Mouse (Mus musculus) gastrocnemius, adult 2 months (tissue): ENCODE data around the gene Tmem131. TPM values are rescaled to one million over a fixed set of nuclear protein-coding genes. Genes with fewer than 3 reads are reported as not detected.

Experiments used
- DNase-seq: peaks from one replicate; pipeline ENCODE4 v3.0.0; 2022
- H3K27ac ChIP-seq: fragments of 200-600 bp; 2 replicates; pipeline ENCODE4 v1.8.1; 2022; ENCODE audit warnings: mild to moderate bottlenecking
- H3K4me3 ChIP-seq: fragments of 200-600 bp; 2 replicates; pipeline ENCODE4 v1.8.1; 2022; ENCODE audit warnings: mild to moderate bottlenecking, moderate library complexity
- CTCF ChIP-seq: fragments of 200-600 bp; IDR thresholded peaks from 2 replicates; pipeline ENCODE4 v1.8.1; 2022; ENCODE audit warnings: antibody characterized with exemption, mild to moderate bottlenecking, moderate library complexity
- intact Hi-C: fragments of 180-260 bp; cut with DNase I; formaldehyde crosslinking; loops from one replicate; pipeline ENCODE4 v1.15.1; 2025
- long read RNA-seq, 2 experiments: library from polyadenylated mRNA; stranded (forward); transcript quantifications; one replicate each; pipeline ENCODE4 v2.0.0; 2021
- total RNA-seq, 2 experiments: library from RNA; stranded (reverse); gene quantifications; 2 replicates each; pipeline ENCODE4 v1.2.3; 2021

Tmem131 gene
- total RNA-seq = 10 to 100 TPM; 24.1 to 37.5 TPM
- long read RNA-seq, experiment 1, full-length matches to known transcripts = 11 of 27 reads
- long read RNA-seq, experiment 1, partial matches to known transcripts = 8 of 27 reads
- long read RNA-seq, experiment 1, other reads (novel, unspliced or antisense) = 8 of 27 reads
- long read RNA-seq, experiment 2, full-length matches to known transcripts = 7 of 18 reads
- long read RNA-seq, experiment 2, partial matches to known transcripts = 6 of 18 reads
- long read RNA-seq, experiment 2, other reads (novel, unspliced or antisense) = 5 of 18 reads

GRCm38 (mm10) chr1:36943653-36944052 is at the start of gene Tmem131:
Gene Tmem131 (minus strand): TSS chr1:36943666.
- no peak for TF ChIP-seq CTCF
- Histone ChIP-seq H3K4me3 (no peak within 1 kb of the TSS), H3K27ac (no peak within 1 kb of the TSS)
- intact Hi-C loops = no loop called here
- DNase-seq = no peak

- peak overlapping the region; percentile 20; the same call in 1 of the 2 replicates for H3K27ac ChIP-seq
- no peak for TF ChIP-seq CTCF
- no peak for DNase-seq
- intact Hi-C loops = no loop called here
- no peak overlapping the region for H3K4me3 ChIP-seq
Observed at GRCm38 (mm10) chr1:36988561-36988960, 45.1 kb upstream of the Tmem131 start.

DNA sequence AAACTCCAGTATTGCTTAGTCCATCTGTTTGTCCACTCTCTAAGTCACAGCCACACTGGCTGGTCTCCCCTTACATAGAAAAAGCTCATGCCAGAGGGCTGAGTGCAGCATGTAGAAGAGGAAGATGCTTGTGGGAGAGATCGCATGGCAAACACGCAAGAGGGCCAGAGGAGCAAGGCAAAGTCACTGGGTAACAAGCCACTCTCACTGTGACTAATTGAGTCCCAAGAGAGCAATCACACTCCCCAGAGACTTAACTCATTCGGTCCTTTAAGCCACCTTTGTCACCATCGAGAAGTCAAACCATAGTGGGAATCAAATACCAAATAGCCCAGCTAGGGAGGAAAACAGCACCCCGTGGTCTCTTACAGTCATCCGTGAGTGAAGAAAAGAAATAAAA is 44.7 kb upstream of the Tmem131 start:
- no peak for TF ChIP-seq CTCF
- intact Hi-C loops = no loop called here
- no peak overlapping the region for H3K4me3 ChIP-seq
- no peak for DNase-seq
- H3K27ac ChIP-seq = no peak overlapping the region; the same call in 1 of the 2 replicates

GRCm38 (mm10) chr1:36987172-36988148 is 44.0 kb upstream of the Tmem131 start:
- TF ChIP-seq CTCF = no peak
- Histone ChIP-seq H3K4me3 (no peak overlapping the region), H3K27ac (no peak overlapping the region)
- intact Hi-C loops = no loop called here
- DNase-seq = no peak

DNA sequence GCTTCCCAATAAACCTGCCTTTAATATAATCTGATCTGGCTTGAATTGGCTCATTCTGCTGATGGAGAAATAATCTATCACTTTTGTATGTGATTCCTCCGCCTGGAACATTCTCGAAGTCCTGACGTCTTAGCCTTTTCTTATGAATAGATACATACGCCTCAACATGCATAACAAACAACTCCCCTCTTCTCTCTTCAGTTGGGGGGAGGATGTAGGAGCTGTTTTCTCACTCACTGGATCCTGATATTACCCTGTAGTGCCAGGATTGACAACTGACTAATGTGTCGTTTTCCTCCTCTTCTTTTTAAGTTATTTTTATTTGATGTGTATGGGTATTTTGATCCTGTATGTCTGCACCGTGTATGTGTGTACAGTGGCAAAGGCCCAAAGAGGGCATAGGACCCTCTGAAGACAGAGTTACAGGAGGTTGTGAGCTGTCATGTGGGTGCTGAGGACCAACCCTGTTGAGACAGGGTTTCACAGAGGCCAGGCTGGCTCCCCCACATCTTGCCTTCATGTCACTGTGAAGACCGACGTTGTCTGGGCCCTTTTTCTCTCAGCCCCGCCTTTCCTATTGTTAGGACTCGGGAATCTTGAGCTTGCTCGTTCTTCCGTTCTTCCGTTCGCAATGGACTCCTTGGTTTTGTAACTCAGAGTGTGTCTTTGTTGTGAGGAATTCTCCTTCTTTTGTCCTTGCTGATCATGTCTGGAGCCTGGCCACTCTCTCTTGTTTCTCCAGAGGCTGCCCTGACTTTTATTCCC is 43.1 kb upstream of the Tmem131 start:
- TF ChIP-seq CTCF = no peak
- no peak overlapping the region for H3K27ac ChIP-seq
- intact Hi-C loops = no loop called here
- no peak overlapping the region for H3K4me3 ChIP-seq
- DNase-seq = no peak

- intact Hi-C loops = no loop called here
Observed at GRCm38 (mm10) chr1:36985896-36986295, 42.4 kb upstream of the Tmem131 start.

DNA sequence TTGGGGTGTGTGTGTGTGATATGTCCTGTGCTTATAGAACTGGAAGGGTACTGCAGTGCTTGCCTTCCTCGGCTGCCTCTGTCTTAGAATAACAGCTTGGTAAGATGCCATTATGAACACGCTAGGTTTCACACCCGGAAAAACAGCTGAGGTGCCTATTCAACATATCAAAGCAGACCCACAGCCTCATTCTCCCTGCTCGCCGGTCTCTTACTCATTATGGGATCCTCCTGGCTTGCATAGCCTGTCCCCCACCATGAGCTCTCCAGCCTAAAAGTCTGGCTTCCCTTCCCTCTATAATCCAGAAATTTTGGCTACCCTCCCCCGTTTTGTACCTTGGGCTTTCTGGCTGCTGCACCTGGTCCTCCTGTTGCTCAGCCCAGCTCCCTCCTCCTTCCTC is 40.9 kb upstream of the Tmem131 start:
- DNase-seq = no peak
- intact Hi-C loops = no loop called here
- Histone ChIP-seq H3K27ac (no peak overlapping the region), H3K4me3 (no peak overlapping the region)
- no peak for TF ChIP-seq CTCF

More at GRCm38 (mm10) chr1:36985896-36986295, 42.4 kb upstream of the Tmem131 start:
- TF ChIP-seq CTCF = no peak
- H3K4me3 ChIP-seq = no peak overlapping the region
- DNase-seq = no peak
- no peak overlapping the region for H3K27ac ChIP-seq

- no peak for TF ChIP-seq CTCF
- Histone ChIP-seq H3K4me3 (no peak overlapping the region), H3K27ac (no peak overlapping the region)
- DNase-seq = no peak
- intact Hi-C loops = no loop called here
Observed at GRCm38 (mm10) chr1:36983754-36984153, 40.3 kb upstream of the Tmem131 start.

GRCm38 (mm10) chr1:36982191-36982961 is 38.9 kb upstream of the Tmem131 start:
- no peak overlapping the region for H3K4me3 ChIP-seq
- TF ChIP-seq CTCF = no peak
- H3K27ac ChIP-seq = no peak overlapping the region
- intact Hi-C loops = no loop called here
- no peak for DNase-seq

DNA sequence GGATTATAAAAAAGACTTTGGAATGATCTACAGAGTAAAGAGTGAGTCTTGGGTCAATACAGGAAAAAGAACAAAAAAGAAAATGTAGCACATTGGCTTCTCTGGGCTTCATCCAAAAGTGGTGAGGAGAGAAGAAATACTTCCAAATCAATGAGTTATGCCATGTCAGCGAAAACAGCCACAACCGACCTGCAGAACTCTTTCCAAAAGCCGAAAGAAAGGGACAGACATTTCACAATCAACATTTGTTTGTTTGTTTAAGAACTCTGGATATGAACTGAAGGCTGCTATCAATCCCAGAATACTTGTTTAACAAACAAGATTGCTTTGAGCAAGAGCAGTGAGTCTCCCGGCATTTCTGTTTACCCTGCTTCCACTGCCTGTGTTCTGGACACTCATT is 33.3 kb upstream of the Tmem131 start:
- H3K4me3 ChIP-seq = no peak overlapping the region
- intact Hi-C loops = no loop called here
- H3K27ac ChIP-seq = no peak overlapping the region
- TF ChIP-seq CTCF = no peak
- DNase-seq = no peak

DNA sequence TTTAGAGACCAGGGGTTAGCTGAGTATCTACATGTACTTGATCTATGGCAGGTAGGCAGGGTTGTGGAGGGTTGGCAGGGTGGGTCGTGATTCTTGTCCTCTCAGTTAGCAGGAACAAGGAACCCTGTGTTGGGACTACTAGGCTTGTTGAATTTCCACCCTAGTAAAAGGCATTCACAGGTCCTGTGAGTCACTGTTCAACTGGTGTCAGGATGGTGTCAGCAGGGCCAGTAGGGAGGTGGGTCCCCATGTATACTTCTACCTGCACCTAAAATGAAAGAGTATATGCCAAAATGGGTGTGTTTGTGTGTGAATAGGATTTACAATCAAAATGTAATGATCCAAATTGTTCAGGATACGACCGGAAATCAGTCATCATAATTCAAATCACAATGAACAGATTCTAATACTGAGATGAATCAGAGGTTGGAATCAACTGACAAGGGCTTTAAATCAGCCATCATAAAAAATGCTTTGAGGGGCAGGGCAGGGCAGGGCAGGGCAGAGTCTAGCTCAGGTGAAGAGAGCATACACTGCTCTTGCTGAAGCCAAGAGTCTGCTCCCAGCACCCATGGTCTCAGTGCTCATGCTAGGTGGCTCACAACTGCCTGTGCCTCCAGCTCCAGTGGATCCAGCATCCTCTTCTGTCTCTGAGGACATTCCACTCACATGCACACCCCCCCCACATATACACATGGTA is 27.6 kb upstream of the Tmem131 start:
- H3K27ac ChIP-seq = no peak overlapping the region
- DNase-seq = no peak
- intact Hi-C loops = no loop called here
- TF ChIP-seq CTCF = no peak
- H3K4me3 ChIP-seq = no peak overlapping the region

DNA sequence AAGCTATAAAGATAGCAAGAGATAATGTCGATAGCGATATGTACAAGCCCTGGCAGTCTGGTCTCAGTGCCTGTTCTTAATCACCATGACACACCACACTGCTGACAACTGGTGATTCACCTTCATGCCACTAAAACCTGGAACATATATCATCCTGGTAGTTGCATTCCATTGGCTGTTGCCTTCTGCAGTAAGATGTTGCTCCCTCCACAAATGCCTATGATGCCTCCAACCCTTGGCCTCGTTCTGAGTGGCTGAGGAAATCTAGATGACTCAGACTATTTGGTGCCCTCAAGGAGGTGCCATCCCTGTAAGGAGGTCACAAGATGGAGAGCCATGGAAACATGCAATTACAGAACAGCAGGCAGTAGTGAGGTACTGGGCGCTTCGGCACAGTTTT is 22.4 kb upstream of the Tmem131 start:
- no peak for DNase-seq
- intact Hi-C loops = no loop called here
- no peak for TF ChIP-seq CTCF
- Histone ChIP-seq H3K4me3 (no peak overlapping the region), H3K27ac (no peak overlapping the region)
